Mouse (Mus musculus) embryonic facial prominence, embryonic 13.5 days (tissue): Measurements from ENCODE around the gene Arhgap9. TPM values are rescaled to one million over a fixed set of nuclear protein-coding genes. Genes with fewer than 3 reads are reported as not detected.

Source experiments
- ATAC-seq: fragments of 200-750 bp; cut with Nextera tagmentation; 2 replicates; pipeline ENCODE4 v1.8.0; 2017; ENCODE audit warnings: low read depth; ENCODE audit not compliant: insufficient number of reproducible peaks, insufficient read depth, low FRiP score, low TSS enrichment
- H3K27ac ChIP-seq: fragments of 300-500 bp; sonication (generic); 2 replicates; pipeline ENCODE4 v1.5.1; 2015; ENCODE audit warnings: moderate library complexity, mild to moderate bottlenecking, inconsistent platforms
- H3K27me3 ChIP-seq: fragments of 300-500 bp; sonication (generic); 2 replicates; pipeline ENCODE4 v1.6.1; 2015; ENCODE audit warnings: mild to moderate bottlenecking, inconsistent platforms
- H3K36me3 ChIP-seq: fragments of 300-500 bp; sonication (generic); 2 replicates; pipeline ENCODE4 v1.6.1; 2015; ENCODE audit warnings: mild to moderate bottlenecking, inconsistent platforms
- H3K4me1 ChIP-seq: fragments of 300-500 bp; sonication (generic); 2 replicates; pipeline ENCODE4 v1.6.1; 2015; ENCODE audit warnings: inconsistent platforms
- H3K4me2 ChIP-seq: fragments of 300-500 bp; sonication (generic); 2 replicates; pipeline ENCODE4 v1.6.1; 2015; ENCODE audit warnings: moderate library complexity, mild to moderate bottlenecking, inconsistent platforms
- H3K4me3 ChIP-seq: fragments of 300-500 bp; sonication (generic); 2 replicates; pipeline ENCODE4 v1.5.1; 2015; ENCODE audit warnings: mild to moderate bottlenecking, inconsistent platforms
- H3K9ac ChIP-seq: fragments of 300-500 bp; sonication (generic); 2 replicates; pipeline ENCODE4 v1.6.1; 2015; ENCODE audit warnings: mild to moderate bottlenecking, inconsistent platforms
- H3K9me3 ChIP-seq: fragments of 300-500 bp; sonication (generic); 2 replicates; pipeline ENCODE4 v1.6.1; 2016; ENCODE audit warnings: inconsistent platforms
- WGBS: fragments of 180-500 bp; shearing (Covaris S2); methylation state at CpG from one replicate; pipeline ENCODE4 v1.1.7; 2015; ENCODE audit warnings: mixed read lengths; 5-methylcytosine and 5-hydroxymethylcytosine counted together
- polyA plus RNA-seq: library from polyadenylated mRNA; unstranded; fragments of >200 nt; fragmentation: Nextera tagmentation; extraction: Ambion mirVana; gene quantifications from 2 replicates; pipeline ENCODE4 v1.2.1, GENCODE M21; 2015

The Arhgap9 gene
- polyA plus RNA-seq = 3.1 and 3.4 TPM in 2 replicates

DNA sequence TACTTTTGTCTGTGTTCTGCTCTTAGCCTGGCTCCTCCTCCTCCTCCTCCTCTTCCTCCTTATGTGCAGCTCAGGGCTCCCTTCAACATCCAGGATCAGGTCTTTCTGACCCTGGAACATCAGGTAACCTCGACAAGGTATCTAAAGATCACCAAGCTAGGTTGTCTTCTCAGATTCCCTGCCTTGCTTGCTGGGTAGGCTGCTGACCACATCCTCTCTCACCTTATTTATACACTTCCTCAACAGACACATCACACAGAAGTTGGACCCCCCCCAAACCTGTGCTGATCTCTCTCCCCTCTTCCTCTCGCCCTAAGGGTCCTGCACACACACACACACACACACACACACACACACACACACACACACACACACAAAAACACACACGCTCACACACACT lies at the start of gene Arhgap9:
TSS of gene Arhgap9 (plus strand) at position 344 of the 400 bp plus-strand sequence.
- Histone ChIP-seq H3K36me3 (no peaks in the 10 kb centered on the region), H3K4me2 (no peak within 1 kb of the TSS), H3K9ac (no peak within 1 kb of the TSS), H3K27me3 (peaks cover 59% of the 10 kb centered on the region), H3K27ac (no peak within 1 kb of the TSS), H3K4me1 (peaks cover 11% of the 10 kb centered on the region), H3K4me3 (no peak within 1 kb of the TSS), H3K9me3 (no peaks in the 10 kb centered on the region)
- ATAC-seq = no peak
- WGBS = 59% methylated on average over 3 of the region's 3 CpGs

- no peak for ATAC-seq
- H3K9me3 ChIP-seq = no peaks in the 10 kb centered on the region
- 88% methylated on average over 5 of the region's 5 CpGs for WGBS
Observed at GRCm38 (mm10) chr10:127272371-127272770, 49.4 kb upstream of the Arhgap9 start.

GRCm38 (mm10) chr10:127274261-127275022 lies 47.3 kb upstream of the Arhgap9 start:
- H3K36me3 ChIP-seq = peaks cover 97% of the 10 kb centered on the region
- WGBS = 91% methylated on average over 11 of the region's 11 CpGs
- ATAC-seq = no peak

More at GRCm38 (mm10) chr10:127272371-127272770, 49.4 kb upstream of the Arhgap9 start:
- Histone ChIP-seq H3K27ac (no peak overlapping the region), H3K4me3 (no peak overlapping the region), H3K4me1 (peaks cover 16% of the 10 kb centered on the region), H3K27me3 (no peaks in the 10 kb centered on the region), H3K9ac (no peak overlapping the region), H3K4me2 (no peak overlapping the region), H3K36me3 (peaks cover 91% of the 10 kb centered on the region)

DNA sequence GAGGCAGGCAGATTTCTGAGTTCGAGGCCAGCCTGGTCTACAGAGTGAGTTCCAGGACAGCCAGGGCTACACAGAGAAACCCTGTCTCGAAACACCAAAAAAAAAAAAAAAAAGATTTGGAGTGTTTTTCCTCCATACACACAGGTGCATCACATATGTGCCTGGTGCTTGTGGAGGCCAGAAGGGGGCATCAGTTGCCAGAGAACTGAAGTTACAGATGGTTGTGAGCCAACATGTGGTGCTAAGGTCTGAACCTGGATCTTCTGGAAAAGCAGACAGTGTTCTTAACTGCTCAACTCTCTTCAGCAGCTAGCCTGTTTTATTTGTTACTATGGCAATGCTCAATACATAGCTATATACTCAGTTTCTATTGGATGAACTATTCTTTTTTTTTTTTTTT lies 42.0 kb upstream of the Arhgap9 start:
- Histone ChIP-seq H3K4me2 (no peak overlapping the region), H3K4me3 (no peak overlapping the region), H3K9ac (no peak overlapping the region), H3K27ac (no peak overlapping the region), H3K36me3 (peaks cover 100% of the 10 kb centered on the region), H3K9me3 (no peaks in the 10 kb centered on the region), H3K4me1 (peaks cover 9% of the 10 kb centered on the region), H3K27me3 (no peaks in the 10 kb centered on the region)
- no peak for ATAC-seq
- WGBS = 83% methylated on average over 2 of the region's 2 CpGs

More at GRCm38 (mm10) chr10:127274261-127275022, 47.3 kb upstream of the Arhgap9 start:
- no peak overlapping the region for H3K9ac ChIP-seq
- no peaks in the 10 kb centered on the region; the same call in 1 of the 2 replicates for H3K4me1 ChIP-seq
- no peaks in the 10 kb centered on the region for H3K9me3 ChIP-seq
- H3K27ac ChIP-seq = no peak overlapping the region
- no peak overlapping the region for H3K4me2 ChIP-seq
- no peaks in the 10 kb centered on the region for H3K27me3 ChIP-seq
- H3K4me3 ChIP-seq = no peak overlapping the region

- H3K9me3 ChIP-seq = no peaks in the 10 kb centered on the region
- no peak overlapping the region for H3K27ac ChIP-seq
- H3K4me3 ChIP-seq = no peak overlapping the region
- no peaks in the 10 kb centered on the region for H3K27me3 ChIP-seq
- ATAC-seq = no peak
- no peak overlapping the region for H3K4me2 ChIP-seq
- no peak overlapping the region for H3K9ac ChIP-seq
- peaks cover 100% of the 10 kb centered on the region for H3K36me3 ChIP-seq
- H3K4me1 ChIP-seq = peaks cover 25% of the 10 kb centered on the region
- 87% methylated on average over 8 of the region's 8 CpGs for WGBS
Observed at GRCm38 (mm10) chr10:127281316-127281715, 40.4 kb upstream of the Arhgap9 start.

GRCm38 (mm10) chr10:127282620-127283215 lies 39.0 kb upstream of the Arhgap9 start:
- H3K27me3 ChIP-seq = no peaks in the 10 kb centered on the region
- no peak for ATAC-seq
- H3K27ac ChIP-seq = no peak overlapping the region
- no peak overlapping the region for H3K4me3 ChIP-seq
- peaks cover 39% of the 10 kb centered on the region for H3K4me1 ChIP-seq
- peaks cover 97% of the 10 kb centered on the region for H3K36me3 ChIP-seq
- no peaks in the 10 kb centered on the region for H3K9me3 ChIP-seq
- H3K9ac ChIP-seq = no peak overlapping the region
- no peak overlapping the region for H3K4me2 ChIP-seq
- 87% methylated on average over 13 of the region's 13 CpGs for WGBS

DNA sequence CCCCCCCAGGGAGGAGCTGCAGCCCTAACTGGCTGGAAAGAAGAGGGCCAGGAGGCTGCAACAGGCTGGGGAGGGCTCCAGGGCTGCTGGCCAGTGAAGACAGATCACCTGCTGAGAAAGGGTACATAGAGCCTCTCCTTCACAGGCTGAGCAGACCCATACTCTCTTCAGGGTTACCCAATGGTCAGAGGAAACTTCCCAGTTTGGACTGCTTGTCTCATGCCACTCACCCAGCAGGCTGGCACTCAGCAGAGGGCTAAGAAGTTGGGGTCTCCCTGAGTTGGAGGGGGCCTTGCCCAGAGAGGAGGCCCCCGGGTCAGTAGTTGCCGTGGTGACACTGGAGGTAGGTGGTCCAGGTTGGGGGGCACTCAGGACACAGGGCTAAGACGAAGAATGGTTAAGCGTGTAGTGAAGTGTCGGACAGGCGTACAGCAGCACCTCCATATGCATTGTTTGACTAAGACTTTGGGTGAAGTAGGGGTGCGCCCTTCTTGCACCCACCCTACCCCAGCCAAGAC lies 37.6 kb upstream of the Arhgap9 start:
- ATAC-seq = no peak
- H3K27me3 ChIP-seq = no peaks in the 10 kb centered on the region
- WGBS = 89% methylated on average over 7 of the region's 7 CpGs
- H3K4me2 ChIP-seq = no peak overlapping the region
- H3K9me3 ChIP-seq = no peaks in the 10 kb centered on the region
- no peak overlapping the region for H3K4me3 ChIP-seq
- no peak overlapping the region for H3K9ac ChIP-seq
- H3K27ac ChIP-seq = peak overlapping the region; percentile 45; the same call in 1 of the 2 replicates
- H3K4me1 ChIP-seq = peaks cover 44% of the 10 kb centered on the region
- peaks cover 83% of the 10 kb centered on the region for H3K36me3 ChIP-seq

DNA sequence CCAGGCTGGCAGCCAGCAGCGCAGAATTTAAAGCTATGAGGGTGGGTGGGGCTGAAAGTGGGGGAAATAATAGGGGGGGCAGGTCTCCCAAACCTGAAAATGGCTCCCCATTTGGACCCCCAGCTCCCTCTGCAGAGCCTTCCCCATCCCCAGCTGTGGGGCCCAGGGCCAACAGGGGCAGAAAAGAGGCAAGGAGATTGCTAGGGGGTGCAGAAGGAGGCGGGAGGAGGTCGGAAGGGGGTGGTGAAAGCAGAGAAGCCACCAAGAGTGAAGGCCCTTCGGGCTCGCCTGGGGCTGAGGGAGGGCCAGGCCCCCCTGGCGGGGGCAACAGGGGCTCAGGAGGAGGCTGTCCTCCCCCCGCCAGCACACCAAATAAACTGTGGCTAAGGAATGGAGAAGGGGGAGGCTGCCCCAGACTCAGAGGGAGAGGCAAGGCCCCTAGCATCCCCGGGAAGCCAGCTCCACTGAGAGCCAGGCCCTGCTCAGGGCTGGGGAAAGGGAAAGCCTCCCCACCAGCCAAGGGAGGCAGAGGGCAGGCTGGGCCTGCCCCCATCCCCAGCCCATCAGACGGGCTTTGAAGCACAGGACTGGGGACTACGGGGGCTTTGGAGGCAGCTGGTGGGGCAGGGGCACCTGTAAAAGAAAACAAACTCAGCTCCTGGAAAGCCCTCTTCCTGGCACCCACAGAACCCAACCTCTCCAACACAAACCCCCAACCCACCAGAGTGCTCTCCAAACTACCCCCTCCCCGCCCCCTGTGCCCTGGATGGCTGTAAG lies 36.9 kb upstream of the Arhgap9 start:
- Histone ChIP-seq H3K27ac (peak overlapping the region; percentile 45), H3K4me3 (no peak overlapping the region), H3K36me3 (peaks cover 75% of the 10 kb centered on the region), H3K27me3 (no peaks in the 10 kb centered on the region), H3K9me3 (no peaks in the 10 kb centered on the region), H3K4me1 (peaks cover 51% of the 10 kb centered on the region), H3K9ac (peak overlapping the region; percentile 58), H3K4me2 (0 out of 2 replicates have a peak overlapping the region, but pooled peaks have one; percentile 3)
- 65% methylated on average over 11 of the region's 11 CpGs for WGBS
- no peak for ATAC-seq

- Histone ChIP-seq H3K9ac (peak overlapping the region; percentile 58), H3K36me3 (peaks cover 68% of the 10 kb centered on the region), H3K4me3 (peak overlapping the region; percentile 70; the same call in 1 of the 2 replicates), H3K4me2 (peak overlapping the region; percentile 89; the same call in 1 of the 2 replicates), H3K4me1 (peaks cover 53% of the 10 kb centered on the region), H3K27ac (no peak overlapping the region), H3K9me3 (no peaks in the 10 kb centered on the region), H3K27me3 (no peaks in the 10 kb centered on the region)
- 67% methylated on average over 13 of the region's 13 CpGs for WGBS
- no peak for ATAC-seq
Observed at GRCm38 (mm10) chr10:127285644-127286043, 36.1 kb upstream of the Arhgap9 start.

- Histone ChIP-seq H3K27me3 (no peaks in the 10 kb centered on the region), H3K36me3 (peaks cover 63% of the 10 kb centered on the region), H3K9me3 (no peaks in the 10 kb centered on the region), H3K4me2 (peak overlapping the region; percentile 89), H3K4me3 (peak overlapping the region; percentile 70; the same call in 1 of the 2 replicates), H3K9ac (peak overlapping the region; percentile 58; the same call in 1 of the 2 replicates), H3K27ac (no peak overlapping the region), H3K4me1 (peaks cover 53% of the 10 kb centered on the region)
- no peak for ATAC-seq
- 78% methylated on average over 7 of the region's 7 CpGs for WGBS
Observed at GRCm38 (mm10) chr10:127286194-127286593, 35.6 kb upstream of the Arhgap9 start.

GRCm38 (mm10) chr10:127286730-127287129 lies 35.0 kb upstream of the Arhgap9 start:
- WGBS = 66% methylated on average over 7 of the region's 7 CpGs
- peak overlapping the region; percentile 70; the same call in 1 of the 2 replicates for H3K4me3 ChIP-seq
- H3K27me3 ChIP-seq = no peaks in the 10 kb centered on the region
- peaks cover 58% of the 10 kb centered on the region for H3K4me1 ChIP-seq
- no peaks in the 10 kb centered on the region for H3K9me3 ChIP-seq
- H3K9ac ChIP-seq = peak overlapping the region; percentile 84; the same call in 1 of the 2 replicates
- peak overlapping the region; percentile 89 for H3K4me2 ChIP-seq
- H3K36me3 ChIP-seq = peaks cover 57% of the 10 kb centered on the region
- no peak overlapping the region for H3K27ac ChIP-seq
- no peak for ATAC-seq
